Mouse (Mus musculus) forebrain, postnatal 0 days (tissue): Measurements from ENCODE around the gene Suds3. TPM values are rescaled to one million over a fixed set of nuclear protein-coding genes. Genes with fewer than 3 reads are reported as not detected.
A peak's percentile ranks its signal among the peaks of the same experiment; 100 is the strongest.

Experiments
- ATAC-seq: fragments of 200-750 bp; cut with Nextera tagmentation; 2 replicates; pipeline ENCODE4 v1.8.0; 2017; ENCODE audit warnings: mild to moderate bottlenecking, moderate library complexity
- DNase-seq: peaks from one replicate; pipeline ENCODE4 v3.0.0-alpha.2; 2015
- H3K27ac ChIP-seq: fragments of 300-500 bp; sonication (generic); 2 replicates; pipeline ENCODE4 v1.5.1; 2014; ENCODE audit warnings: low read depth, mild to moderate bottlenecking, antibody characterized with exemption, low read length, moderate library complexity, mixed read lengths
- H3K27me3 ChIP-seq: fragments of 300-500 bp; sonication (generic); 2 replicates; pipeline ENCODE4 v1.6.1; 2014; ENCODE audit warnings: mild to moderate bottlenecking, low read length, mixed read lengths; ENCODE audit not compliant: insufficient read depth
- H3K36me3 ChIP-seq: fragments of 300-500 bp; sonication (generic); 2 replicates; pipeline ENCODE4 v1.6.1; 2014; ENCODE audit warnings: mild to moderate bottlenecking, moderate library complexity; ENCODE audit not compliant: insufficient read depth
- H3K4me1 ChIP-seq: fragments of 300-500 bp; sonication (generic); 2 replicates; pipeline ENCODE4 v1.6.1; 2014; ENCODE audit warnings: antibody characterized with exemption; ENCODE audit not compliant: insufficient read depth
- H3K4me2 ChIP-seq: fragments of 300-500 bp; sonication (generic); 2 replicates; pipeline ENCODE4 v1.6.1; 2014; ENCODE audit warnings: low read depth, mild to moderate bottlenecking, moderate library complexity
- H3K4me3 ChIP-seq: fragments of 300-500 bp; sonication (generic); 2 replicates; pipeline ENCODE4 v1.5.1; 2014; ENCODE audit warnings: low read depth, low read length, mixed read lengths
- H3K9ac ChIP-seq: fragments of 300-500 bp; sonication (generic); 2 replicates; pipeline ENCODE4 v1.6.1; 2014; ENCODE audit warnings: mild to moderate bottlenecking
- H3K9me3 ChIP-seq: fragments of 300-500 bp; sonication (generic); 2 replicates; pipeline ENCODE4 v1.6.1; 2016; ENCODE audit warnings: low read length
- CTCF ChIP-seq: sonication (generic); IDR thresholded peaks from 2 replicates; pipeline ENCODE4 v1.5.1; 2016; ENCODE audit warnings: antibody characterized with exemption, control low read depth, low read depth
- WGBS: fragments of 180-500 bp; shearing (Covaris S2); extraction: QIAGEN DNeasy Blood & Tissue Kit; methylation state at CpG from one replicate; pipeline ENCODE4 v1.1.7; 2014; 5-methylcytosine and 5-hydroxymethylcytosine counted together
- polyA plus RNA-seq: library from polyadenylated mRNA; unstranded; fragments of >200 nt; fragmentation: Nextera tagmentation; extraction: Ambion mirVana; gene quantifications from 2 replicates; pipeline ENCODE4 v1.2.1, GENCODE M21; 2015
- total RNA-seq: library from RNA; depleted of rRNA; stranded (reverse); fragments of >200 nt; gene quantifications from 2 replicates; pipeline ENCODE4 v1.2.3, GENCODE M21; 2014; rRNA removed

The Suds3 gene
- total RNA-seq: 83.5 and 95.9 TPM in 2 replicates
- polyA plus RNA-seq: 75.9 and 76.4 TPM in 2 replicates

- Histone ChIP-seq H3K9ac (peak within 1 kb of the TSS; percentile 76), H3K27ac (peak within 1 kb of the TSS; percentile 86), H3K4me3 (peak within 1 kb of the TSS; percentile 99), H3K27me3 (peaks cover 2% of the 10 kb centered on the region; the same call in 1 of the 2 replicates), H3K9me3 (no peaks in the 10 kb centered on the region), H3K4me1 (0 out of 2 replicates have a peak, but pooled peaks cover 8% of the 10 kb centered on the region), H3K4me2 (peak within 1 kb of the TSS; percentile 94), H3K36me3 (peaks cover 17% of the 10 kb centered on the region)
- WGBS: under 1% methylated on average over 56 of the region's 59 CpGs
- ATAC-seq (peak; percentile 82), DNase-seq (peak; percentile 95)
- peak; percentile 95 for TF ChIP-seq CTCF
Measured at GRCm38 (mm10) chr5:117115836-117116366, at the start of gene Suds3. Suds3 (minus strand) TSS chr5:117116113.

GRCm38 (mm10) chr5:117164923-117165322, 49.0 kb upstream of the Suds3 start:
- no peak overlapping the region for H3K27ac ChIP-seq
- H3K36me3 ChIP-seq: no peaks in the 10 kb centered on the region
- ATAC-seq (no peak), DNase-seq (no peak)
- WGBS: 56% methylated on average over 2 of the region's 2 CpGs
- H3K9me3 ChIP-seq: no peaks in the 10 kb centered on the region
- no peak overlapping the region for H3K4me2 ChIP-seq
- H3K4me3 ChIP-seq: no peak overlapping the region
- no peak overlapping the region for H3K9ac ChIP-seq
- TF ChIP-seq CTCF: no peak
- no peaks in the 10 kb centered on the region for H3K4me1 ChIP-seq
- H3K27me3 ChIP-seq: no peaks in the 10 kb centered on the region

GRCm38 (mm10) chr5:117164516-117164915, 48.6 kb upstream of the Suds3 start:
- 86% methylated on average over 5 of the region's 5 CpGs for WGBS
- TF ChIP-seq CTCF: no peak
- H3K36me3 ChIP-seq: no peaks in the 10 kb centered on the region

GRCm38 (mm10) chr5:117163790-117164189, 47.9 kb upstream of the Suds3 start:
- WGBS: 91% methylated on average over 13 of the region's 13 CpGs

More at GRCm38 (mm10) chr5:117164516-117164915, 48.6 kb upstream of the Suds3 start:
- Histone ChIP-seq H3K27me3 (no peaks in the 10 kb centered on the region), H3K4me3 (no peak overlapping the region), H3K9ac (no peak overlapping the region), H3K9me3 (no peaks in the 10 kb centered on the region), H3K4me2 (no peak overlapping the region), H3K4me1 (no peaks in the 10 kb centered on the region), H3K27ac (no peak overlapping the region)
- DNase-seq (no peak), ATAC-seq (no peak)

GRCm38 (mm10) chr5:117160499-117160898, 44.6 kb upstream of the Suds3 start:
- no peak overlapping the region for H3K4me2 ChIP-seq
- WGBS: 68% methylated on average over 10 of the region's 10 CpGs
- H3K4me1 ChIP-seq: no peaks in the 10 kb centered on the region
- H3K27me3 ChIP-seq: no peaks in the 10 kb centered on the region
- no peaks in the 10 kb centered on the region for H3K36me3 ChIP-seq
- H3K9me3 ChIP-seq: no peaks in the 10 kb centered on the region
- no peak for TF ChIP-seq CTCF
- no peak for DNase-seq
- no peak overlapping the region for H3K27ac ChIP-seq
- H3K9ac ChIP-seq: no peak overlapping the region
- no peak for ATAC-seq
- H3K4me3 ChIP-seq: no peak overlapping the region

More at GRCm38 (mm10) chr5:117163790-117164189, 47.9 kb upstream of the Suds3 start:
- no peak overlapping the region for H3K4me2 ChIP-seq
- H3K27ac ChIP-seq: no peak overlapping the region
- TF ChIP-seq CTCF: no peak
- no peak overlapping the region for H3K4me3 ChIP-seq
- H3K4me1 ChIP-seq: no peaks in the 10 kb centered on the region
- DNase-seq (no peak), ATAC-seq (no peak)
- H3K9me3 ChIP-seq: no peaks in the 10 kb centered on the region
- no peak overlapping the region for H3K9ac ChIP-seq
- H3K27me3 ChIP-seq: no peaks in the 10 kb centered on the region
- H3K36me3 ChIP-seq: no peaks in the 10 kb centered on the region

GRCm38 (mm10) chr5:117159805-117160291, 43.9 kb upstream of the Suds3 start:
- no peak for ATAC-seq
- TF ChIP-seq CTCF: no peak
- H3K27ac ChIP-seq: no peak overlapping the region
- H3K27me3 ChIP-seq: no peaks in the 10 kb centered on the region
- H3K9me3 ChIP-seq: no peaks in the 10 kb centered on the region
- H3K4me1 ChIP-seq: no peaks in the 10 kb centered on the region
- H3K9ac ChIP-seq: no peak overlapping the region
- no peak overlapping the region for H3K4me2 ChIP-seq
- 61% methylated on average over 6 of the region's 6 CpGs for WGBS
- no peak for DNase-seq
- no peaks in the 10 kb centered on the region for H3K36me3 ChIP-seq
- H3K4me3 ChIP-seq: no peak overlapping the region

GRCm38 (mm10) chr5:117159326-117159725, 43.4 kb upstream of the Suds3 start:
- no peaks in the 10 kb centered on the region for H3K27me3 ChIP-seq
- no peak overlapping the region for H3K9ac ChIP-seq
- no peak for ATAC-seq
- 65% methylated on average over 8 of the region's 8 CpGs for WGBS
- no peak for TF ChIP-seq CTCF
- H3K4me3 ChIP-seq: no peak overlapping the region
- H3K4me1 ChIP-seq: no peaks in the 10 kb centered on the region
- no peak overlapping the region for H3K4me2 ChIP-seq
- no peak for DNase-seq
- H3K9me3 ChIP-seq: no peaks in the 10 kb centered on the region
- no peaks in the 10 kb centered on the region for H3K36me3 ChIP-seq
- no peak overlapping the region for H3K27ac ChIP-seq
